Mouse (Mus musculus): ENCODE data around the gene Dio2. TPM values are rescaled to one million over a fixed set of nuclear protein-coding genes. Genes with fewer than 3 reads are reported as not detected.

Gene Dio2
- polyA plus RNA-seq, 1 experiment: 0.04 TPM

DNA sequence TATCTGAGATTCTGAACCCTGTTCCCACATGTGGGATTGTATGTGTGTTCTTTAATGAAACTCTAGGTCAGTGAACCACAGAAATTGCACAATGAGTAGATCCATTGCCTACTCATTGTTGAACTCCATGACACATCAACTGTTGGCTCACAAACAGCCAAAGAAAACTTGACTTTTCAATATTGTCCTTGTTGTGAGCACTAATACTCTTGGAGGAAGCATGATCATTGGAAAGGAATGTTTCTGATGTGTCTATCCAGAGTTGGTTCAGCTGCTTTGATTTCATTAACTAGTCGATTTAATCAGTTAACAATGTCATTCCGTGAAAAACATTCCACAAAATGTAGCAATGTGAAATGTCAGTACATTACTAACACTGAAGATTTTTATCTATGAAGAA is 44.1 kb downstream of the Dio2 start:
- Histone ChIP-seq H3K27me3 (ENCODE audit: control insufficient read depth, insufficient read depth, insufficient read length) (no peaks in the 10 kb centered on the region), H3K4me3 (ENCODE audit: insufficient read depth, poor library complexity, severe bottlenecking) (no peak overlapping the region), H3K79me2 (ENCODE audit: control insufficient read depth, insufficient read depth) (no peaks in the 10 kb centered on the region), H3K79me3 (ENCODE audit: low read depth) (no peaks in the 10 kb centered on the region), H3ac (ENCODE audit: control insufficient read depth, insufficient read length, low read depth) (no peak overlapping the region), H3K36me3 (ENCODE audit: control insufficient read depth, insufficient read depth) (no peaks in the 10 kb centered on the region)
- no peak for TF ChIP-seq MYOG (IDR thresholded peaks at IDR 0.05; ENCODE audit: control insufficient read depth, extremely low read depth, insufficient read length)
- no peak for TF ChIP-seq MAX (IDR thresholded peaks at IDR 0.05)
- peak; percentile 64 for TF ChIP-seq MYOD1 (IDR thresholded peaks at IDR 0.05; ENCODE audit: control insufficient read depth, insufficient read length, low read depth)
- TF ChIP-seq USF1 (IDR thresholded peaks at IDR 0.05; ENCODE audit: low read depth): no peak
- TF ChIP-seq FOSL1 (IDR thresholded peaks at IDR 0.05; ENCODE audit: insufficient read depth, low read length, poor library complexity, severe bottlenecking): no peak
- peak; percentile 27 for TF ChIP-seq CEBPB (IDR thresholded peaks at IDR 0.05; ENCODE audit: low read depth)

All from C2C12 (cell line).